Mouse (Mus musculus) MEL (cell line): ENCODE results near the gene Hdac4. TPM values are rescaled to one million over a fixed set of nuclear protein-coding genes. Genes with fewer than 3 reads are reported as not detected.

Experiments
- DNase-seq: peaks from one replicate; pipeline ENCODE4 v3.0.0; 2011; ENCODE audit warnings: low read depth, low spot score
- H3K27ac ChIP-seq: 2 replicates; pipeline ENCODE4 v1.5.1; 2012; ENCODE audit warnings: low read depth, mild to moderate bottlenecking, control low read depth, low read length, moderate library complexity; ENCODE audit not compliant: control insufficient read depth
- H3K27me3 ChIP-seq, 2 experiments: fragments of 150-350 bp in 1 of 2; sonication (generic) in 1 of 2; 2 replicates each; pipeline ENCODE4 v1.6.1; 2012; ENCODE audit warnings: low read length in 2 of 2, mild to moderate bottlenecking in 2 of 2, improper control_type of control experiment in 1 of 2, moderate library complexity in 1 of 2; ENCODE audit not compliant: insufficient read depth in 2 of 2, control insufficient read depth in 1 of 2
- H3K36me3 ChIP-seq, 2 experiments: 2 replicates each; pipeline ENCODE4 v1.6.1; 2012 to 2014; ENCODE audit warnings: low read length in 2 of 2, improper control_type of control experiment in 1 of 2, inconsistent platforms in 1 of 2, mild to moderate bottlenecking in 1 of 2; ENCODE audit not compliant: insufficient read depth in 2 of 2, control insufficient read depth in 1 of 2
- H3K4me1 ChIP-seq, 2 experiments: fragments of 150-350 bp in 1 of 2; sonication (generic) in 1 of 2; 2 replicates each; pipeline ENCODE4 v1.6.1; 2012; ENCODE audit warnings: low read length in 2 of 2, improper control_type of control experiment in 1 of 2, mild to moderate bottlenecking in 1 of 2; ENCODE audit not compliant: insufficient read depth in 2 of 2, control insufficient read depth in 1 of 2
- H3K4me3 ChIP-seq, 2 experiments: fragments of 150-350 bp in 1 of 2; sonication (generic) in 1 of 2; 2 replicates each; pipeline ENCODE4 v1.5.1; 2012; ENCODE audit warnings: low read depth in 2 of 2, low read length in 2 of 2, mild to moderate bottlenecking in 2 of 2, moderate library complexity in 2 of 2, control low read depth in 1 of 2, improper control_type of control experiment in 1 of 2; ENCODE audit not compliant: control insufficient read depth in 1 of 2, insufficient read depth in 1 of 2
- H3K79me2 ChIP-seq: 2 replicates; pipeline ENCODE4 v1.6.1; 2012; ENCODE audit warnings: mild to moderate bottlenecking, low read length, moderate library complexity; ENCODE audit not compliant: control insufficient read depth, poor library complexity, insufficient read depth
- H3K9ac ChIP-seq: 2 replicates; pipeline ENCODE4 v1.6.1; 2012; ENCODE audit warnings: low read depth, mild to moderate bottlenecking, control low read depth, low read length, moderate library complexity; ENCODE audit not compliant: control insufficient read depth, poor library complexity, severe bottlenecking
- H3K9me3 ChIP-seq: fragments of 150-350 bp; sonication (generic); replicated peaks from 2 replicates; pipeline ENCODE4 v1.6.1; 2012; ENCODE audit warnings: mild to moderate bottlenecking, low read length, improper control_type of control experiment, moderate library complexity; ENCODE audit not compliant: insufficient read depth
- BHLHE40 ChIP-seq: IDR thresholded peaks from 2 replicates; pipeline ENCODE4 v1.6.1; 2012; ENCODE audit warnings: low read depth, mild to moderate bottlenecking, inconsistent platforms, low read length, improper control_type of control experiment, borderline replicate concordance
- CTCF ChIP-seq, 3 experiments: IDR thresholded peaks in 2 of 3; conservative IDR thresholded peaks in 1 of 3; 2 replicates each; pipeline ENCODE4 v1.5.1; 2011 to 2012; ENCODE audit warnings: low read length in 3 of 3, low read depth in 2 of 3, mild to moderate bottlenecking in 2 of 3, improper control_type of control experiment in 1 of 3, inconsistent platforms in 1 of 3, mixed read lengths in 1 of 3, moderate library complexity in 1 of 3; ENCODE audit not compliant: control insufficient read depth in 1 of 3, insufficient read depth in 1 of 3, poor library complexity in 1 of 3, severe bottlenecking in 1 of 3
- E2F4 ChIP-seq: IDR thresholded peaks from 2 replicates; pipeline ENCODE4 v1.6.1; 2011; ENCODE audit warnings: low read depth, low read length, improper control_type of control experiment, borderline replicate concordance
- EP300 ChIP-seq, 2 experiments: IDR thresholded peaks; 2 replicates each; pipeline ENCODE4 v1.6.1; 2011; ENCODE audit warnings: improper control_type of control experiment in 2 of 2, low read length in 2 of 2, low read depth in 1 of 2, mild to moderate bottlenecking in 1 of 2
- ETS1 ChIP-seq: IDR thresholded peaks from 2 replicates; pipeline ENCODE4 v1.6.1; 2012; ENCODE audit warnings: low read depth, mild to moderate bottlenecking, inconsistent platforms, low read length, improper control_type of control experiment, moderate library complexity
- GATA1 ChIP-seq: IDR thresholded peaks from 2 replicates; pipeline ENCODE4 v1.6.1; 2011; ENCODE audit warnings: low read depth, low read length, improper control_type of control experiment
- MAX ChIP-seq: IDR thresholded peaks from 2 replicates; pipeline ENCODE4 v1.6.1; 2011; ENCODE audit warnings: low read length, improper control_type of control experiment
- MAZ ChIP-seq: IDR thresholded peaks from 2 replicates; pipeline ENCODE4 v1.6.1; 2012; ENCODE audit warnings: low read depth, mild to moderate bottlenecking, inconsistent platforms, low read length, improper control_type of control experiment
- MXI1 ChIP-seq: IDR thresholded peaks from 2 replicates; pipeline ENCODE4 v1.6.1; 2011; ENCODE audit warnings: mild to moderate bottlenecking, low read depth, low read length, improper control_type of control experiment
- NRF1 ChIP-seq: IDR thresholded peaks from 2 replicates; pipeline ENCODE4 v1.6.1; 2014; ENCODE audit warnings: low read depth, mild to moderate bottlenecking, inconsistent platforms, low read length, improper control_type of control experiment, moderate library complexity; ENCODE audit not compliant: poor library complexity, insufficient read depth, severe bottlenecking
- RCOR1 ChIP-seq: IDR thresholded peaks from 2 replicates; pipeline ENCODE4 v1.6.1; 2012; ENCODE audit warnings: low read depth, mild to moderate bottlenecking, inconsistent platforms, low read length, improper control_type of control experiment
- SIN3A ChIP-seq: IDR thresholded peaks from 2 replicates; pipeline ENCODE4 v1.6.1; 2012; ENCODE audit warnings: low read length, improper control_type of control experiment, inconsistent platforms
- SMC3 ChIP-seq: IDR thresholded peaks from 2 replicates; pipeline ENCODE4 v1.6.1; 2011; ENCODE audit warnings: low read depth, low read length, improper control_type of control experiment
- TAL1 ChIP-seq: IDR thresholded peaks from 2 replicates; pipeline ENCODE4 v1.6.1; 2012; ENCODE audit warnings: mild to moderate bottlenecking, inconsistent platforms, low read length, moderate library complexity, mixed read lengths
- UBTF ChIP-seq: IDR thresholded peaks from 2 replicates; pipeline ENCODE4 v1.6.1; 2012; ENCODE audit warnings: low read depth, mild to moderate bottlenecking, inconsistent platforms, low read length, improper control_type of control experiment, moderate library complexity, borderline replicate concordance; ENCODE audit not compliant: insufficient read depth
- USF2 ChIP-seq, 2 experiments: IDR thresholded peaks; 2 replicates each; pipeline ENCODE4 v1.6.1; 2011 to 2012; ENCODE audit warnings: improper control_type of control experiment in 2 of 2, low read length in 2 of 2, borderline replicate concordance in 1 of 2, inconsistent platforms in 1 of 2, low read depth in 1 of 2, mild to moderate bottlenecking in 1 of 2; ENCODE audit not compliant: insufficient read depth in 1 of 2
- ZC3H11A ChIP-seq: IDR thresholded peaks from 2 replicates; pipeline ENCODE4 v1.6.1; 2012; ENCODE audit warnings: low read depth, mild to moderate bottlenecking, inconsistent platforms, low read length, improper control_type of control experiment
- ZKSCAN1 ChIP-seq: IDR thresholded peaks from 2 replicates; pipeline ENCODE4 v1.6.1; 2012; ENCODE audit warnings: low read depth, mild to moderate bottlenecking, inconsistent platforms, low read length, improper control_type of control experiment, moderate library complexity
- ZMIZ1 ChIP-seq: IDR thresholded peaks from 2 replicates; pipeline ENCODE4 v1.6.1; 2012; ENCODE audit warnings: low read depth, mild to moderate bottlenecking, inconsistent platforms, low read length, improper control_type of control experiment, moderate library complexity
- ZNF384 ChIP-seq: IDR thresholded peaks from 2 replicates; pipeline ENCODE4 v1.6.1; 2012; ENCODE audit warnings: low read depth, mild to moderate bottlenecking, inconsistent platforms, low read length, improper control_type of control experiment
- polyA plus RNA-seq, 2 experiments: library from polyadenylated mRNA; stranded (reverse) in 1 of 2; unstranded in 1 of 2; fragments of >175 nt in 1 of 2; fragments of >200 nt in 1 of 2; gene quantifications; 2 replicates each; pipeline versions ENCODE4 v1.2.1 to v1.2.4; 2012; ENCODE audit warnings: low replicate concordance in 2 of 2, low read depth in 1 of 2; ENCODE audit not compliant: insufficient read length in 2 of 2, insufficient read depth in 1 of 2, missing spikeins in 1 of 2
- total RNA-seq: library from RNA; depleted of rRNA; stranded (reverse); fragments of 300-350 nt; gene quantifications from 2 replicates; pipeline ENCODE4 v1.2.3, GENCODE M21; 2012

Gene Hdac4
- total and polyA plus RNA-seq, 3 experiments = 11.0 to 19.5 (median 12.3) TPM

DNA sequence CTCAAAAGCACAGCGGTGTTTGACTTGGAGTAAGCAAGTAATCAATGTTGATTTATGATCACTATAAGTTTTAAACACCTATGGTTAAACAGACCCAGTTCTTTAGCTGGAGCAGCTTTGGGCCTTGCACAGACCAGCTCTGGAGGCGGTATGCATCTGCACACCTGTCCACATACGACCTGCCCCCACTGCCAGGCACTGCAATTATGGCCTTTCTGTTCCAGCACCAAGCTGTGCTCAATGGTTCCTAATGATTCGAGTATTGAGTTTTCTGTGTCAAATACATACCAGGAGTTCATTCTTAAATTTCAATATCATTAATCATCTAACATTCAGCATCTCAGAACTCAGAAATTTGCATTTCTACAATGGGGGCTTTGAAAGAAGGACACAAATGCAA is 52.7 kb downstream of the Hdac4 start:
- H3K9me3 ChIP-seq = no peaks in the 10 kb centered on the region
- H3K36me3 ChIP-seq = peaks cover 0 to 4% of the 10 kb centered on the region in 2 experiments; a peak in 2 of 4 replicates
- H3K9ac ChIP-seq = no peak overlapping the region
- no peaks in the 10 kb centered on the region for H3K79me2 ChIP-seq
- no peak for DNase-seq
- no peak overlapping the region for H3K27ac ChIP-seq
- H3K27me3 ChIP-seq = no peaks in the 10 kb centered on the region
- no peak overlapping the region for H3K4me3 ChIP-seq
- no peak for TF ChIP-seq SMC3
- no peak for TF ChIP-seq TAL1
- no peak for TF ChIP-seq E2F4
- TF ChIP-seq ZC3H11A = no peak
- TF ChIP-seq EP300 (IDR thresholded peaks at IDR 0.05; ENCODE audit: low read depth in 1 of 2, low read length in 2 of 2) = no peak
- TF ChIP-seq BHLHE40 = no peak
- no peak for TF ChIP-seq ZMIZ1
- no peak for TF ChIP-seq SIN3A
- no peak for TF ChIP-seq MAZ
- TF ChIP-seq RCOR1 = no peak
- TF ChIP-seq NRF1 = no peak
- TF ChIP-seq MXI1 = no peak
- no peak for TF ChIP-seq UBTF
- TF ChIP-seq MAX = no peak
- TF ChIP-seq USF2 (IDR thresholded peaks at IDR 0.05; ENCODE audit: borderline replicate concordance in 1 of 2, insufficient read depth in 1 of 2, low read depth in 1 of 2, low read length in 2 of 2) = no peak
- TF ChIP-seq ZNF384 = no peak
- no peak for TF ChIP-seq ZKSCAN1
- TF ChIP-seq GATA1 = no peak
- H3K4me1 ChIP-seq = no peaks in the 10 kb centered on the region

GRCm38 (mm10) chr1:92139001-92139400 is 56.5 kb downstream of the Hdac4 start:
- DNase-seq = no peak

More at GRCm38 (mm10) chr1:92139001-92139400, 56.5 kb downstream of the Hdac4 start:
- no peak overlapping the region for H3K4me3 ChIP-seq
- H3K9me3 ChIP-seq = no peaks in the 10 kb centered on the region
- H3K27ac ChIP-seq = no peak overlapping the region
- H3K9ac ChIP-seq = no peak overlapping the region
- TF ChIP-seq UBTF (no peak), CTCF (IDR thresholded peaks at IDR 0.05 in 2 of 3, conservative IDR thresholded peaks at IDR 0.05 in 1 of 3; ENCODE audit: control insufficient read depth in 1 of 3, insufficient read depth in 1 of 3, low read depth in 2 of 3, low read length in 3 of 3, poor library complexity in 1 of 3, severe bottlenecking in 1 of 3) (no peak), ETS1 (no peak)
- no peaks in the 10 kb centered on the region for H3K79me2 ChIP-seq
- no peaks in the 10 kb centered on the region for H3K27me3 ChIP-seq
- H3K36me3 ChIP-seq = peaks cover 0 to 2% of the 10 kb centered on the region in 2 experiments; a peak in 1 of 4 replicates
- H3K4me1 ChIP-seq = no peaks in the 10 kb centered on the region
